Mouse (Mus musculus) MEL (cell line): ENCODE data around the gene Cpeb4. TPM values are rescaled to one million over a fixed set of nuclear protein-coding genes. Genes with fewer than 3 reads are reported as not detected.
"Not testable (repeated sequence)": the region's sequence is repeated elsewhere in the genome, so short reads cannot be mapped to it uniquely, and the experiment has no call there.

Experiments
- DNase-seq: peaks from one replicate; pipeline ENCODE4 v3.0.0; 2011; ENCODE audit warnings: low read depth, low spot score
- H3K27ac ChIP-seq: 2 replicates; pipeline ENCODE4 v1.5.1; 2012; ENCODE audit warnings: low read depth, mild to moderate bottlenecking, control low read depth, low read length, moderate library complexity; ENCODE audit not compliant: control insufficient read depth
- H3K27me3 ChIP-seq, 2 experiments: fragments of 150-350 bp in 1 of 2; sonication (generic) in 1 of 2; 2 replicates each; pipeline ENCODE4 v1.6.1; 2012; ENCODE audit warnings: low read length in 2 of 2, mild to moderate bottlenecking in 2 of 2, improper control_type of control experiment in 1 of 2, moderate library complexity in 1 of 2; ENCODE audit not compliant: insufficient read depth in 2 of 2, control insufficient read depth in 1 of 2
- H3K36me3 ChIP-seq, 2 experiments: 2 replicates each; pipeline ENCODE4 v1.6.1; 2012 to 2014; ENCODE audit warnings: low read length in 2 of 2, improper control_type of control experiment in 1 of 2, inconsistent platforms in 1 of 2, mild to moderate bottlenecking in 1 of 2; ENCODE audit not compliant: insufficient read depth in 2 of 2, control insufficient read depth in 1 of 2
- H3K4me1 ChIP-seq, 2 experiments: fragments of 150-350 bp in 1 of 2; sonication (generic) in 1 of 2; 2 replicates each; pipeline ENCODE4 v1.6.1; 2012; ENCODE audit warnings: low read length in 2 of 2, improper control_type of control experiment in 1 of 2, mild to moderate bottlenecking in 1 of 2; ENCODE audit not compliant: insufficient read depth in 2 of 2, control insufficient read depth in 1 of 2
- H3K4me3 ChIP-seq, 2 experiments: fragments of 150-350 bp in 1 of 2; sonication (generic) in 1 of 2; 2 replicates each; pipeline ENCODE4 v1.5.1; 2012; ENCODE audit warnings: low read depth in 2 of 2, low read length in 2 of 2, mild to moderate bottlenecking in 2 of 2, moderate library complexity in 2 of 2, control low read depth in 1 of 2, improper control_type of control experiment in 1 of 2; ENCODE audit not compliant: control insufficient read depth in 1 of 2, insufficient read depth in 1 of 2
- H3K79me2 ChIP-seq: 2 replicates; pipeline ENCODE4 v1.6.1; 2012; ENCODE audit warnings: mild to moderate bottlenecking, low read length, moderate library complexity; ENCODE audit not compliant: control insufficient read depth, poor library complexity, insufficient read depth
- H3K9ac ChIP-seq: 2 replicates; pipeline ENCODE4 v1.6.1; 2012; ENCODE audit warnings: low read depth, mild to moderate bottlenecking, control low read depth, low read length, moderate library complexity; ENCODE audit not compliant: control insufficient read depth, poor library complexity, severe bottlenecking
- H3K9me3 ChIP-seq: fragments of 150-350 bp; sonication (generic); replicated peaks from 2 replicates; pipeline ENCODE4 v1.6.1; 2012; ENCODE audit warnings: mild to moderate bottlenecking, low read length, improper control_type of control experiment, moderate library complexity; ENCODE audit not compliant: insufficient read depth
- BHLHE40 ChIP-seq: IDR thresholded peaks from 2 replicates; pipeline ENCODE4 v1.6.1; 2012; ENCODE audit warnings: low read depth, mild to moderate bottlenecking, inconsistent platforms, low read length, improper control_type of control experiment, borderline replicate concordance
- CHD1 ChIP-seq: IDR thresholded peaks from 2 replicates; pipeline ENCODE4 v1.6.1; 2012; ENCODE audit warnings: low read depth, mild to moderate bottlenecking, inconsistent platforms, low read length, improper control_type of control experiment
- CTCF ChIP-seq, 3 experiments: IDR thresholded peaks in 2 of 3; conservative IDR thresholded peaks in 1 of 3; 2 replicates each; pipeline ENCODE4 v1.5.1; 2011 to 2012; ENCODE audit warnings: low read length in 3 of 3, low read depth in 2 of 3, mild to moderate bottlenecking in 2 of 3, improper control_type of control experiment in 1 of 3, inconsistent platforms in 1 of 3, mixed read lengths in 1 of 3, moderate library complexity in 1 of 3; ENCODE audit not compliant: control insufficient read depth in 1 of 3, insufficient read depth in 1 of 3, poor library complexity in 1 of 3, severe bottlenecking in 1 of 3
- EP300 ChIP-seq, 2 experiments: IDR thresholded peaks; 2 replicates each; pipeline ENCODE4 v1.6.1; 2011; ENCODE audit warnings: improper control_type of control experiment in 2 of 2, low read length in 2 of 2, low read depth in 1 of 2, mild to moderate bottlenecking in 1 of 2
- GATA1 ChIP-seq: IDR thresholded peaks from 2 replicates; pipeline ENCODE4 v1.6.1; 2011; ENCODE audit warnings: low read depth, low read length, improper control_type of control experiment
- KAT2A ChIP-seq: conservative IDR thresholded peaks from 2 replicates; pipeline ENCODE4 v1.6.1; 2012; ENCODE audit warnings: low read depth, low read length, improper control_type of control experiment, inconsistent platforms
- MAX ChIP-seq: IDR thresholded peaks from 2 replicates; pipeline ENCODE4 v1.6.1; 2011; ENCODE audit warnings: low read length, improper control_type of control experiment
- MAZ ChIP-seq: IDR thresholded peaks from 2 replicates; pipeline ENCODE4 v1.6.1; 2012; ENCODE audit warnings: low read depth, mild to moderate bottlenecking, inconsistent platforms, low read length, improper control_type of control experiment
- MYC ChIP-seq: IDR thresholded peaks from 2 replicates; pipeline ENCODE4 v1.6.1; 2011; ENCODE audit warnings: low read depth, mild to moderate bottlenecking, low read length, improper control_type of control experiment, moderate library complexity
- NELFE ChIP-seq: IDR thresholded peaks from 2 replicates; pipeline ENCODE4 v1.6.1; 2011; ENCODE audit warnings: low read depth, low read length, improper control_type of control experiment
- POLR2A ChIP-seq, 2 experiments: IDR thresholded peaks; 2 replicates each; pipeline ENCODE4 v1.6.1; 2011 to 2012; ENCODE audit warnings: low read length in 2 of 2, mild to moderate bottlenecking in 2 of 2, control low read depth in 1 of 2, improper control_type of control experiment in 1 of 2, low read depth in 1 of 2, moderate library complexity in 1 of 2; ENCODE audit not compliant: control insufficient read depth in 1 of 2, insufficient read depth in 1 of 2, poor library complexity in 1 of 2
- POLR2AphosphoS5 ChIP-seq: IDR thresholded peaks from 2 replicates; pipeline ENCODE4 v1.6.1; 2012; ENCODE audit warnings: low read depth, borderline replicate concordance, mild to moderate bottlenecking, inconsistent platforms, low read length, moderate library complexity, mixed read lengths
- RCOR1 ChIP-seq: IDR thresholded peaks from 2 replicates; pipeline ENCODE4 v1.6.1; 2012; ENCODE audit warnings: low read depth, mild to moderate bottlenecking, inconsistent platforms, low read length, improper control_type of control experiment
- SIN3A ChIP-seq: IDR thresholded peaks from 2 replicates; pipeline ENCODE4 v1.6.1; 2012; ENCODE audit warnings: low read length, improper control_type of control experiment, inconsistent platforms
- SMC3 ChIP-seq: IDR thresholded peaks from 2 replicates; pipeline ENCODE4 v1.6.1; 2011; ENCODE audit warnings: low read depth, low read length, improper control_type of control experiment
- TAL1 ChIP-seq: IDR thresholded peaks from 2 replicates; pipeline ENCODE4 v1.6.1; 2012; ENCODE audit warnings: mild to moderate bottlenecking, inconsistent platforms, low read length, moderate library complexity, mixed read lengths
- TBP ChIP-seq: IDR thresholded peaks from 2 replicates; pipeline ENCODE4 v1.8.0; 2011; ENCODE audit warnings: low read depth, low read length, improper control_type of control experiment
- UBTF ChIP-seq: IDR thresholded peaks from 2 replicates; pipeline ENCODE4 v1.6.1; 2012; ENCODE audit warnings: low read depth, mild to moderate bottlenecking, inconsistent platforms, low read length, improper control_type of control experiment, moderate library complexity, borderline replicate concordance; ENCODE audit not compliant: insufficient read depth
- USF1 ChIP-seq: IDR thresholded peaks from 2 replicates; pipeline ENCODE4 v1.6.1; 2014; ENCODE audit warnings: low read depth, mild to moderate bottlenecking, inconsistent platforms, low read length, improper control_type of control experiment, moderate library complexity
- USF2 ChIP-seq, 2 experiments: IDR thresholded peaks; 2 replicates each; pipeline ENCODE4 v1.6.1; 2011 to 2012; ENCODE audit warnings: improper control_type of control experiment in 2 of 2, low read length in 2 of 2, borderline replicate concordance in 1 of 2, inconsistent platforms in 1 of 2, low read depth in 1 of 2, mild to moderate bottlenecking in 1 of 2; ENCODE audit not compliant: insufficient read depth in 1 of 2
- polyA plus RNA-seq, 2 experiments: library from polyadenylated mRNA; stranded (reverse) in 1 of 2; unstranded in 1 of 2; fragments of >175 nt in 1 of 2; fragments of >200 nt in 1 of 2; gene quantifications; 2 replicates each; pipeline versions ENCODE4 v1.2.1 to v1.2.4; 2012; ENCODE audit warnings: low replicate concordance in 2 of 2, low read depth in 1 of 2; ENCODE audit not compliant: insufficient read length in 2 of 2, insufficient read depth in 1 of 2, missing spikeins in 1 of 2
- total RNA-seq: library from RNA; depleted of rRNA; stranded (reverse); fragments of 300-350 nt; gene quantifications from 2 replicates; pipeline ENCODE4 v1.2.3, GENCODE M21; 2012

The Cpeb4 gene
- total and polyA plus RNA-seq, 3 experiments, result 3.8 to 4.9 TPM; not detected in 1

DNA sequence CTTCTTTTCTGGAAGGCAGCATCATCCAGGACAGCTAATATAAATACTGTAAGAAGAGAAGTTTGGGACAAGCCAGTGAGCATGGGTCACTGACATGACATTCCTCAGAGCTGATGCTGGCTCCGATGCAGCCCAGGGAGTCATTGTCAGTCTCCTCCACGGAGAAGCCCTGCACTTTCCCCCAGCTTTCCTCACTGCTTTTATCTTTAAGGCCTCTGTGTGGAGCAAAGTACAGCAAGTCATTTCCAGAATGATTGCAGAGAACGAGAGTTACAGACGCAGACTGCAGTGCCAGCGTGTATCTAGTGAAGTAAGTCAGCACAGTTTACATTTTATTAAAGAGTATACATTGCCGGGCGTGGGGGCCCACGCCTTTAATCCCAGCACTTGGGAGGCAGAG lies 102.8 kb downstream of the Cpeb4 start:
- H3K27ac ChIP-seq, result no peak overlapping the region
- H3K4me1 ChIP-seq, result no peaks in the 10 kb centered on the region
- H3K4me3 ChIP-seq, result no peak overlapping the region
- no peak for DNase-seq
- H3K9me3 ChIP-seq, result no peaks in the 10 kb centered on the region
- H3K27me3 ChIP-seq, result peaks cover 1 to 4% of the 10 kb centered on the region in 2 experiments; a peak in 3 of 4 replicates
- H3K36me3 ChIP-seq, result no peaks in the 10 kb centered on the region
- H3K79me2 ChIP-seq, result no peaks in the 10 kb centered on the region
- no peak for TF ChIP-seq GATA1
- no peak for TF ChIP-seq UBTF
- TF ChIP-seq POLR2A (IDR thresholded peaks at IDR 0.05; ENCODE audit: control insufficient read depth in 1 of 2, insufficient read depth in 1 of 2, low read depth in 1 of 2, low read length in 2 of 2, poor library complexity in 1 of 2), result no peak
- TF ChIP-seq POLR2AphosphoS5, result no peak
- TF ChIP-seq SIN3A, result no peak
- no peak for TF ChIP-seq BHLHE40
- TF ChIP-seq TBP, result no peak
- no peak for TF ChIP-seq RCOR1
- no peak for TF ChIP-seq KAT2A
- TF ChIP-seq USF1, result no peak
- TF ChIP-seq MAZ, result no peak
- H3K9ac ChIP-seq, result no peak overlapping the region

DNA sequence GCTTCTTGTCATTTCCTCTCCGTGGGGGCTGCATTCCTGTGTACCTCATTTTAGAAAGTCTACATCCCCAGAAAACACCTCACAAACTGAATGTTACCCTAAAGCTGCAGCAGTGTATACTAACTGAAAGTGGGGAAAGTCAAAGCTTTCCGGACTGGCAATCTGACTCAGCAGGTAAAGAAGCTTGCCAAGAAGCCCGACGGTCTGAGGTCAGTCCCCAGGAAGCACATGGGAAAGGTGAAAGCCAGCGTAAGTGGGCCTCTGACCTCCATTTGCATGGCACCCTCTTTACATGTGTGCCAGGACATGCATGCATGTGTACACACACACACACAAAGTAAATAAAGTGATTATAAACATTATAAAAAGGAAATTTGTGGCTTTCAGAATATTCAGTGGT lies 103.7 kb downstream of the Cpeb4 start:
- Histone ChIP-seq H3K4me3 (no peak overlapping the region), H3K4me1 (no peaks in the 10 kb centered on the region), H3K9me3 (no peaks in the 10 kb centered on the region), H3K79me2 (no peaks in the 10 kb centered on the region), H3K27me3 (peaks cover 1 to 2% of the 10 kb centered on the region in 2 experiments; a peak in 3 of 4 replicates), H3K9ac (no peak overlapping the region), H3K36me3 (no peaks in the 10 kb centered on the region), H3K27ac (no peak overlapping the region)
- TF ChIP-seq MAX (no peak), SMC3 (no peak)
- no peak for DNase-seq

DNA sequence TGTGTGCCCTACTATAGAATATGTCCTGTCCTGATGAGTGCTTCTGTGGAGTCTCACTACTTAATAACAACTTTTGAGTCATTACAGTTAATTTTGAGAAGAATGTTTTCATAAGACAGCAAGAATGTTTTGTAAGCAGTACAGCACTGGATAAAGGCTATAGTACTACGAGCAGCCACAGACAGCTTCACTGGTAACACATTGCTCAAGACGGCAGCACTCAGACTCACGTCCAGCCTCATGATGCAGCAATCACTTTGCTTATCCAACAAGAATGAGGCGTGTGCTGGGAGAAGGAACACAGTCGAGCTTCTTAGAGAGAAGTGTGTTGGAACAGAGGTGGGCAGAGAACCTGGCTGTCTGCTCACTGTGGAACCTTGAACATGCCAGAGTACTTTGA lies 104.1 kb downstream of the Cpeb4 start:
- no peak for TF ChIP-seq NELFE
- TF ChIP-seq CTCF (IDR thresholded peaks at IDR 0.05 in 2 of 3, conservative IDR thresholded peaks at IDR 0.05 in 1 of 3; ENCODE audit: control insufficient read depth in 1 of 3, insufficient read depth in 1 of 3, low read depth in 2 of 3, low read length in 3 of 3, poor library complexity in 1 of 3, severe bottlenecking in 1 of 3), result no peak
- no peak for TF ChIP-seq CHD1
- TF ChIP-seq MYC, result no peak
- TF ChIP-seq TAL1, result no peak
- TF ChIP-seq POLR2A (IDR thresholded peaks at IDR 0.05; ENCODE audit: control insufficient read depth in 1 of 2, insufficient read depth in 1 of 2, low read depth in 1 of 2, low read length in 2 of 2, poor library complexity in 1 of 2), result no peak
- TF ChIP-seq RCOR1, result no peak
- no peak for TF ChIP-seq MAZ
- no peak for TF ChIP-seq USF2 (IDR thresholded peaks at IDR 0.05; ENCODE audit: borderline replicate concordance in 1 of 2, insufficient read depth in 1 of 2, low read depth in 1 of 2, low read length in 2 of 2)
- TF ChIP-seq EP300 (IDR thresholded peaks at IDR 0.05; ENCODE audit: low read depth in 1 of 2, low read length in 2 of 2), result no peak
- no peak for TF ChIP-seq GATA1
- Histone ChIP-seq H3K79me2 (no peaks in the 10 kb centered on the region), H3K27ac (no peak overlapping the region), H3K4me3 (no peak overlapping the region), H3K27me3 (peaks cover 1 to 2% of the 10 kb centered on the region in 2 experiments; a peak in 3 of 4 replicates), H3K4me1 (no peaks in the 10 kb centered on the region), H3K9me3 (no peaks in the 10 kb centered on the region), H3K36me3 (no peaks in the 10 kb centered on the region), H3K9ac (no peak overlapping the region)
- no peak for DNase-seq

DNA sequence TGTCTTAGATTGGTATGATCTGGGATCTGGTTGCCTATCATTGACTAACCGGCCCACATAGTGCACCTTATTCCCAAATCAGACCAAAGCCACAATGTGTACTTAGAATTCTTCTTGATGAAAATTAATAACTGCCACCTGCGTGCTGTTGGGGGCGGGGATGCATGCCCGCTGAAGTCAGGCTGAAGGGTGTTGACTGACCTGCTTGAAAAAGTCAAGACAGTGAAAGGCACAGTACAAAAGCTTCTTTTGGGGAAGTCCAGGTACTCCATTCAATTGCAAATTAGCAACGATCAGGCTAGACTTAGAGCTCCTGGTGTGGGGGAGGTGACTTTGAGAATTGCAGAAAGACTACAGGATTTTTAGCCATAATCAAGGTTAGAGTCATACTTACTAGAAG lies 108.1 kb downstream of the Cpeb4 start:
- not testable (repeated sequence) for H3K4me3 ChIP-seq, H3K9me3 ChIP-seq, H3K79me2 ChIP-seq, H3K9ac ChIP-seq, H3K27ac ChIP-seq, DNase-seq, H3K27me3 ChIP-seq
- Histone ChIP-seq H3K36me3 (peaks cover 0 to 14% of the 10 kb centered on the region in 2 experiments; a peak in 2 of 4 replicates), H3K4me1 (peaks cover 5 to 10% of the 10 kb centered on the region in 2 experiments; a peak in 2 of 4 replicates)
